Mouse (Mus musculus) kidney, postnatal 0 days (tissue): Measurements from ENCODE around the gene Ttc16. TPM values are rescaled to one million over a fixed set of nuclear protein-coding genes. Genes with fewer than 3 reads are reported as not detected.

Source experiments
- ATAC-seq: fragments of 200-750 bp; cut with Nextera tagmentation; replicated peaks from 2 replicates; pipeline ENCODE4 v1.8.0; 2017; ENCODE audit warnings: low read depth, moderate number of reproducible peaks, moderate TSS enrichment, moderate library complexity; ENCODE audit not compliant: low FRiP score
- DNase-seq: peaks from one replicate; pipeline ENCODE4 v3.0.0-alpha.2; 2016; ENCODE audit warnings: low spot score
- H3K27ac ChIP-seq: fragments of 300-500 bp; sonication (generic); 2 replicates; pipeline ENCODE4 v1.5.1; 2014; ENCODE audit warnings: mild to moderate bottlenecking
- H3K27me3 ChIP-seq: fragments of 300-500 bp; sonication (generic); 2 replicates; pipeline ENCODE4 v1.6.1; 2014; ENCODE audit warnings: low read length, mixed read lengths; ENCODE audit not compliant: insufficient read depth
- H3K36me3 ChIP-seq: fragments of 300-500 bp; sonication (generic); 2 replicates; pipeline ENCODE4 v1.6.1; 2014; ENCODE audit warnings: low read length, mixed read lengths; ENCODE audit not compliant: insufficient read depth
- H3K4me1 ChIP-seq: fragments of 300-500 bp; sonication (generic); replicated peaks from 2 replicates; pipeline ENCODE4 v1.6.1; 2014; ENCODE audit warnings: antibody characterized with exemption, low read length, mixed read lengths; ENCODE audit not compliant: insufficient read depth
- H3K4me2 ChIP-seq: fragments of 300-500 bp; sonication (generic); 2 replicates; pipeline ENCODE4 v1.6.1; 2014; ENCODE audit warnings: mild to moderate bottlenecking, low read length, moderate library complexity, mixed read lengths
- H3K4me3 ChIP-seq: fragments of 300-500 bp; sonication (generic); replicated peaks from 2 replicates; pipeline ENCODE4 v1.5.1; 2014; ENCODE audit warnings: low read depth, low read length
- H3K9ac ChIP-seq: fragments of 300-500 bp; sonication (generic); 2 replicates; pipeline ENCODE4 v1.6.1; 2014; ENCODE audit warnings: low read depth, low read length
- H3K9me3 ChIP-seq: fragments of 300-500 bp; sonication (generic); replicated peaks from 2 replicates; pipeline ENCODE4 v1.6.1; 2016; ENCODE audit warnings: low read length, inconsistent platforms, mixed read lengths
- CTCF ChIP-seq: IDR thresholded peaks from 2 replicates; pipeline ENCODE4 v1.5.1; 2016; ENCODE audit warnings: antibody characterized with exemption, low read depth, mild to moderate bottlenecking, moderate library complexity
- WGBS: fragments of 180-500 bp; shearing (Covaris S2); extraction: QIAGEN DNeasy Blood & Tissue Kit; methylation state at CpG from one replicate; pipeline ENCODE4 v1.1.7; 2014; 5-methylcytosine and 5-hydroxymethylcytosine counted together
- polyA plus RNA-seq: library from polyadenylated mRNA; unstranded; fragments of >200 nt; fragmentation: Nextera tagmentation; extraction: Ambion mirVana; gene quantifications from 2 replicates; pipeline ENCODE4 v1.2.1, GENCODE M21; 2015

Gene Ttc16
- polyA plus RNA-seq, 1 experiment from 2014 or later, result 0.18 TPM

GRCm38 (mm10) chr2:32761859-32762258 lies 13.6 kb downstream of the Ttc16 start:
- no peaks in the 10 kb centered on the region for H3K4me1 ChIP-seq
- H3K27me3 ChIP-seq, result no peaks in the 10 kb centered on the region
- H3K27ac ChIP-seq, result no peak overlapping the region
- H3K4me2 ChIP-seq, result no peak overlapping the region
- H3K4me3 ChIP-seq, result no peak overlapping the region
- TF ChIP-seq CTCF, result no peak
- ATAC-seq (no peak), DNase-seq (no peak)
- H3K9me3 ChIP-seq, result no peaks in the 10 kb centered on the region
- H3K9ac ChIP-seq, result no peak overlapping the region
- WGBS, result 85% methylated on average over 4 of the region's 4 CpGs
- 0 out of 2 replicates have a peak, but pooled peaks cover 21% of the 10 kb centered on the region for H3K36me3 ChIP-seq

- no peak overlapping the region for H3K9ac ChIP-seq
- H3K4me2 ChIP-seq, result no peak overlapping the region
- H3K36me3 ChIP-seq, result 0 out of 2 replicates have a peak, but pooled peaks cover 21% of the 10 kb centered on the region
- DNase-seq (no peak), ATAC-seq (no peak)
- H3K4me1 ChIP-seq, result no peaks in the 10 kb centered on the region
- no peaks in the 10 kb centered on the region for H3K27me3 ChIP-seq
- no peak for TF ChIP-seq CTCF
- no peaks in the 10 kb centered on the region for H3K9me3 ChIP-seq
- no peak overlapping the region for H3K27ac ChIP-seq
- no peak overlapping the region for H3K4me3 ChIP-seq
- WGBS, result 89% methylated on average over 14 of the region's 14 CpGs
These were observed 14.1 kb downstream of the Ttc16 start for GRCm38 (mm10) chr2:32761361-32761760.

- peaks cover 31% of the 10 kb centered on the region; the same call in 1 of the 2 replicates for H3K36me3 ChIP-seq
- no peaks in the 10 kb centered on the region for H3K27me3 ChIP-seq
- TF ChIP-seq CTCF, result no peak
- H3K4me1 ChIP-seq, result no peaks in the 10 kb centered on the region
- H3K4me2 ChIP-seq, result no peak overlapping the region
- WGBS, result 94% methylated on average over 2 of the region's 2 CpGs
- H3K9ac ChIP-seq, result no peak overlapping the region
- ATAC-seq, result no peak
- DNase-seq, result no peak
- no peaks in the 10 kb centered on the region for H3K9me3 ChIP-seq
- H3K4me3 ChIP-seq, result no peak overlapping the region
- no peak overlapping the region for H3K27ac ChIP-seq
These were observed 16.4 kb downstream of the Ttc16 start for GRCm38 (mm10) chr2:32759001-32759400.

- 59% methylated on average over 8 of the region's 8 CpGs for WGBS
- Histone ChIP-seq H3K4me1 (no peaks in the 10 kb centered on the region), H3K27me3 (no peaks in the 10 kb centered on the region), H3K27ac (no peak overlapping the region; the same call in 1 of the 2 replicates), H3K4me3 (no peak overlapping the region), H3K9ac (0 out of 2 replicates have a peak overlapping the region, but pooled peaks have one; percentile 3), H3K9me3 (no peaks in the 10 kb centered on the region), H3K36me3 (peaks cover 34% of the 10 kb centered on the region; the same call in 1 of the 2 replicates), H3K4me2 (no peak overlapping the region)
- DNase-seq, result no peak
- 0 out of 2 replicates have a peak, but pooled peaks have one; percentile 15 for ATAC-seq
- TF ChIP-seq CTCF, result no peak
These were observed 16.9 kb downstream of the Ttc16 start for GRCm38 (mm10) chr2:32758503-32758902.

GRCm38 (mm10) chr2:32757056-32757845 lies 18.2 kb downstream of the Ttc16 start, which contains the start of gene Tor2a:
TSS of gene Tor2a (plus strand) at chr2:32757234.
- DNase-seq, result peak; percentile 99
- WGBS, result under 1% methylated on average over 65 of the region's 66 CpGs
- no peaks in the 10 kb centered on the region for H3K4me1 ChIP-seq

GRCm38 (mm10) chr2:32756674-32757055 lies 18.8 kb downstream of the Ttc16 start:
- no peak overlapping the region for H3K4me2 ChIP-seq
- no peak for TF ChIP-seq CTCF
- WGBS, result 39% methylated on average over 6 of the region's 6 CpGs
- DNase-seq (no peak), ATAC-seq (peak; percentile 6; the same call in 1 of the 2 replicates)
- no peaks in the 10 kb centered on the region for H3K9me3 ChIP-seq
- H3K27ac ChIP-seq, result no peak overlapping the region
- 0 out of 2 replicates have a peak, but pooled peaks cover 4% of the 10 kb centered on the region for H3K4me1 ChIP-seq
- H3K9ac ChIP-seq, result no peak overlapping the region
- H3K27me3 ChIP-seq, result no peaks in the 10 kb centered on the region
- H3K4me3 ChIP-seq, result peak overlapping the region; percentile 73; the same call in 1 of the 2 replicates
- H3K36me3 ChIP-seq, result peaks cover 43% of the 10 kb centered on the region; the same call in 1 of the 2 replicates

More at GRCm38 (mm10) chr2:32757056-32757845, 18.2 kb downstream of the Ttc16 start, which contains the start of gene Tor2a:
- H3K4me2 ChIP-seq, result peak within 1 kb of the TSS; percentile 75
- H3K27me3 ChIP-seq, result no peaks in the 10 kb centered on the region
- no peaks in the 10 kb centered on the region for H3K9me3 ChIP-seq
- peak within 1 kb of the TSS; percentile 73 for H3K4me3 ChIP-seq
- H3K9ac ChIP-seq, result peak within 1 kb of the TSS; percentile 91
- peaks cover 40% of the 10 kb centered on the region; the same call in 1 of the 2 replicates for H3K36me3 ChIP-seq
- peak; percentile 98 for TF ChIP-seq CTCF
- H3K27ac ChIP-seq, result peak within 1 kb of the TSS; percentile 92
- ATAC-seq, result peak; percentile 93
